Mouse (Mus musculus) kidney, adult 18-20 months (tissue): ENCODE measurements at regions not wholly inside any gene's neighbourhood (a gene's known extent, or its start where the extent isn't known, plus 50 kb on each side); places are given as distances from the start of the nearest gene placed in this dataset.

Source experiments
- DNase-seq: peaks from one replicate; pipeline ENCODE4 v3.0.0; 2021

- DNase-seq = no peak
Measured at GRCm38 (mm10) chr11:64369516-64369915, 65.6 kb upstream of the Hs3st3a1 start.

- no peak for DNase-seq
Measured at GRCm38 (mm10) chr11:64335456-64335855, 99.7 kb upstream of the Hs3st3a1 start.

GRCm38 (mm10) chr11:64332406-64332805, 102.7 kb upstream of the Hs3st3a1 start:
- DNase-seq = no peak

GRCm38 (mm10) chr11:64331811-64332210, 103.3 kb upstream of the Hs3st3a1 start:
- no peak for DNase-seq

- DNase-seq = no peak
Measured at GRCm38 (mm10) chr11:64329129-64329528, 106.0 kb upstream of the Hs3st3a1 start.

GRCm38 (mm10) chr11:64327771-64328170, 107.4 kb upstream of the Hs3st3a1 start:
- DNase-seq = no peak

GRCm38 (mm10) chr11:64326646-64327045, 108.5 kb upstream of the Hs3st3a1 start:
- DNase-seq = no peak

- DNase-seq = no peak
Measured at GRCm38 (mm10) chr11:64321900-64322425, 113.2 kb upstream of the Hs3st3a1 start.

GRCm38 (mm10) chr11:64317458-64317857, 117.7 kb upstream of the Hs3st3a1 start:
- no peak for DNase-seq

- DNase-seq = no peak
Measured at GRCm38 (mm10) chr11:64314997-64315396, 120.1 kb upstream of the Hs3st3a1 start.

GRCm38 (mm10) chr11:64313241-64313640, 121.9 kb upstream of the Hs3st3a1 start:
- DNase-seq = no peak

GRCm38 (mm10) chr11:64309881-64310280, 125.3 kb upstream of the Hs3st3a1 start:
- no peak for DNase-seq

GRCm38 (mm10) chr11:64297825-64298224, 137.3 kb upstream of the Hs3st3a1 start:
- DNase-seq = no peak

GRCm38 (mm10) chr11:64288236-64288635, 146.9 kb upstream of the Hs3st3a1 start:
- DNase-seq = no peak

GRCm38 (mm10) chr11:64287499-64287898, 147.6 kb upstream of the Hs3st3a1 start:
- no peak for DNase-seq

GRCm38 (mm10) chr11:64281781-64282180, 153.4 kb upstream of the Hs3st3a1 start:
- DNase-seq = no peak

GRCm38 (mm10) chr11:64278259-64279003, 156.7 kb upstream of the Hs3st3a1 start:
- no peak for DNase-seq

- no peak for DNase-seq
Measured at GRCm38 (mm10) chr11:64273726-64274125, 161.4 kb upstream of the Hs3st3a1 start.

- no peak for DNase-seq
Measured at GRCm38 (mm10) chr11:64273214-64273613, 161.9 kb upstream of the Hs3st3a1 start.

GRCm38 (mm10) chr11:64268121-64268520, 167.0 kb upstream of the Hs3st3a1 start:
- DNase-seq = no peak

GRCm38 (mm10) chr11:64267547-64267946, 167.6 kb upstream of the Hs3st3a1 start:
- no peak for DNase-seq

- DNase-seq = no peak
Measured at GRCm38 (mm10) chr11:64253517-64254385, 174.5 kb upstream of the Cox10 start.

GRCm38 (mm10) chr11:64236873-64237272, 157.6 kb upstream of the Cox10 start:
- no peak for DNase-seq

- no peak for DNase-seq
Measured at GRCm38 (mm10) chr11:64230071-64230470, 150.8 kb upstream of the Cox10 start.
